Mouse (Mus musculus) small intestine, adult 2 months (tissue): Measurements from ENCODE around the gene Sidt2. TPM values are rescaled to one million over a fixed set of nuclear protein-coding genes. Genes with fewer than 3 reads are reported as not detected.

ENCODE experiments used
- H3K27ac ChIP-seq: fragments of 200-500 bp; 2 replicates; pipeline ENCODE4 v1.5.1; 2012; ENCODE audit warnings: low read depth, low read length, control low read depth, inconsistent platforms; ENCODE audit not compliant: insufficient read depth
- H3K27me3 ChIP-seq: fragments of 200-500 bp; 2 replicates; pipeline ENCODE4 v1.6.1; 2012; ENCODE audit warnings: mild to moderate bottlenecking, moderate library complexity, low read length, inconsistent platforms; ENCODE audit not compliant: control insufficient read depth, insufficient read depth
- H3K36me3 ChIP-seq: fragments of 200-500 bp; 2 replicates; pipeline ENCODE4 v1.6.1; 2012; ENCODE audit warnings: mild to moderate bottlenecking, low read length, control low read depth, inconsistent platforms; ENCODE audit not compliant: control insufficient read depth, insufficient read depth
- H3K4me1 ChIP-seq: fragments of 200-500 bp; 2 replicates; pipeline ENCODE4 v1.6.1; 2012; ENCODE audit warnings: low read length, inconsistent platforms, mixed read lengths; ENCODE audit not compliant: control insufficient read depth, insufficient read depth, insufficient read length
- H3K4me3 ChIP-seq: fragments of 200-500 bp; 2 replicates; pipeline ENCODE4 v1.5.1; 2012; ENCODE audit warnings: low read depth, mild to moderate bottlenecking, control low read depth, inconsistent platforms, low read length, moderate library complexity
- CTCF ChIP-seq: fragments of 200-500 bp; IDR thresholded peaks from 2 replicates; pipeline ENCODE4 v1.5.1; 2012; ENCODE audit warnings: low read depth, mild to moderate bottlenecking, control low read depth, inconsistent platforms, low read length, moderate library complexity, mixed read lengths; ENCODE audit not compliant: insufficient replicate concordance, insufficient read length; ENCODE audit errors: extremely low read depth
- POLR2A ChIP-seq: fragments of 200-500 bp; IDR thresholded peaks from 2 replicates; pipeline ENCODE4 v1.6.1; 2012; ENCODE audit warnings: low read depth, mild to moderate bottlenecking, control low read depth, inconsistent platforms, low read length, moderate library complexity
- WGBS: fragments of 180-500 bp; shearing (Covaris S2); methylation state at CpG from one replicate; pipeline ENCODE4 v1.1.7; 2018; 5-methylcytosine and 5-hydroxymethylcytosine counted together
- polyA plus RNA-seq: library from polyadenylated mRNA; depleted of rRNA; stranded (reverse); fragments of >200 nt; gene quantifications from 2 replicates; pipeline ENCODE4 v1.2.3, GENCODE M21; 2012

Sidt2 gene
- polyA plus RNA-seq, 1 experiment = 348 TPM

DNA sequence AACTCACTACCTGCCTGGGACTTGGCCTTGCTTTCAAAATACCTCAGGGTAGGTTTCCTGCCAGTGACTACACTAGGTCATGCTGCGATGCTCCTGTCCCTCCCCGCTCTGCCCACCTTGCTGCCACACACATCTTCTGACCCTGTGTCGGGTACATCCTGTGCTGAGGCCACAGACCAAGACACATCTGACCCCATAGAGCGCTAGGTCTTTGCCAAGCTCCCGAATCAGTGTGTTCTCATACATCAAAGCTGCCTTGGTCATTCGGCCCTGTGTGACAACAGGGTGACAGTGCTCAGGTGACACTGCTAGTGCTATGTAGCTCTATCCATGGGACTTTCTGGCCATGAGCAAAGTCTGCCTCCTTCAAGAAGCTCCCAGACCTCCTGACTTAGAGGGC, 15.3 kb downstream of the Sidt2 start:
- H3K27me3 ChIP-seq = no peaks in the 10 kb centered on the region
- H3K4me1 ChIP-seq = no peaks in the 10 kb centered on the region
- H3K36me3 ChIP-seq = peaks cover 56% of the 10 kb centered on the region
- TF ChIP-seq POLR2A (no peak), CTCF (no peak)
- no peak overlapping the region for H3K27ac ChIP-seq
- no peak overlapping the region for H3K4me3 ChIP-seq
- WGBS = 94% methylated on average over 6 of the region's 6 CpGs

DNA sequence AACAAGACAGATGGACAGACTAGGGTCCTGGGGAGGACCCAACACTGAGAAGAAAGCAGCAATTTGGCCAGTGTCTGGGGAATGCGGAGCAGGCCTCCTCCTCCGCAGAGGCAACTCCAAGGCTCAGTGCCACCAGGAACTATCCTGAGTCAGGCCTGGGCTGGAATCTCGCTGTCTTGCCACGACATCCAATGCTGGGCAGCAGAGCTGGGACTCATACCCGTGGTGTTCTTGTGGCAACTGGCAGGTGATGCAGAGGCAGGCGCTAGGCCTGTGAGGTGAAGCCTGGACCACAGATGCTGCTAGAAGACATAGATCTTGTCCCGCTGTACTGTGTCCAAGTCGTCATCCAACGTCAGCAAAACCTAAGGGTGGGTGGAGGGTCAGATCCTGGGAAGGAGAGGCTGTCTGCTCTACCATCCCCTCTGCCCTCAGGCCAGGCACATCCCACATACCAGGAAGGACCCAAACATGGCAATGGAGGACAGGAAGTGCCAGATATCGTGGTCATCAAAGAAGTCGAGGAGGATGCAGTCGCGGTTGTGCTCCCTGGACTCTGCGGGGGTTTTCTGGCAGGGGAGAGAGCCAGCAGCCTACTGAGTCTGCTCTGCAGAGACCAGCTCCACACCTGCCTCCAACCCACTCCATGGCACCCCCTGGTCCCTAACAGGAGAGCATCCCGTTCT, 16.0 kb downstream of the Sidt2 start:
- TF ChIP-seq POLR2A (no peak), CTCF (no peak)
- Histone ChIP-seq H3K4me3 (no peak overlapping the region), H3K27ac (no peak overlapping the region), H3K36me3 (peaks cover 49% of the 10 kb centered on the region), H3K4me1 (no peaks in the 10 kb centered on the region), H3K27me3 (no peaks in the 10 kb centered on the region)
- 81% methylated on average over 15 of the region's 15 CpGs for WGBS

DNA sequence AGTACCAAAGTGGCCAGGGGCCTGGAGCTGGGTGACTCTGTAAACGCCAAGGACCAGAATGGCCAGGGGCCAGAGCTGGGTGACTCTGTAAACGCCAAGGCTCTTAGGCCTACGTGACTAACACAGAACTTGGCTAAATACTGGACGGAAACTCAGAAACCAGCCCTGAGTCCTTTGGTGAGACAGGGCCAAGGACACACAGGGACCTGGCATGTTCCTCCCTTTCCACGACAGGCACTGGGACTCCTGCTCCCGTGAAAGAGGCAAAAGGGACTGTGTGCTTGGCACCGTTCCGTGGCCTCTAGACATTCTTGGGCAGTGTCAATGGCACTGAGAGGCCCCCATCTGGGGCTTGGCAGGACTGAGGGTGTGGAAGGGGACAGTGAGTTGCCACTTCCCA, 17.0 kb downstream of the Sidt2 start:
- no peaks in the 10 kb centered on the region for H3K4me1 ChIP-seq
- H3K27me3 ChIP-seq = no peaks in the 10 kb centered on the region
- 84% methylated on average over 8 of the region's 8 CpGs for WGBS
- H3K27ac ChIP-seq = no peak overlapping the region
- no peak overlapping the region for H3K4me3 ChIP-seq
- no peak for TF ChIP-seq POLR2A
- no peak for TF ChIP-seq CTCF
- peaks cover 42% of the 10 kb centered on the region for H3K36me3 ChIP-seq

DNA sequence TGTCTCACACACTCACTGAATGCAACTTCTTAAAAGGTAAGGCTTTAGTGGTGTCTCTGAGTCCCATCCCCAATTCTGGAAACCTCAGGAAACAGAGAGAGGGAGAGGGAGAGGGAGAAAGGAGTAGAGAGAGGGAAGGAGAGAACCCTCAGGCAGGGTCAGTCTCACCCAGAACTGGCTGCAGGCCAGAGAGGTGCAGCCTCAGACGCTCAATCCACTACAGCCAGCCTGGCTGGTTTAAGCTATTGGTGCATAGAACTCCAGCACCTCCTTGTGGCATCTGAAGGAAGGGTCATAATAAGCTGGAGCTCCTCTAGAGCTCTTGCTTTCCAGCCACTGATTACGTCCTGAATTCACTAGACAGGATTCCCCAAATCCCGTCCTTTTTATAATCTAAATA, 18.2 kb downstream of the Sidt2 start:
- H3K4me3 ChIP-seq = no peak overlapping the region
- peaks cover 33% of the 10 kb centered on the region for H3K36me3 ChIP-seq
- 14% methylated on average over 3 of the region's 3 CpGs for WGBS
- TF ChIP-seq CTCF = peak; percentile 63; the same call in 1 of the 2 replicates
- TF ChIP-seq POLR2A = no peak
- 0 out of 2 replicates have a peak overlapping the region, but pooled peaks have one; percentile 49 for H3K27ac ChIP-seq
- peaks cover 11% of the 10 kb centered on the region for H3K4me1 ChIP-seq
- no peaks in the 10 kb centered on the region for H3K27me3 ChIP-seq

DNA sequence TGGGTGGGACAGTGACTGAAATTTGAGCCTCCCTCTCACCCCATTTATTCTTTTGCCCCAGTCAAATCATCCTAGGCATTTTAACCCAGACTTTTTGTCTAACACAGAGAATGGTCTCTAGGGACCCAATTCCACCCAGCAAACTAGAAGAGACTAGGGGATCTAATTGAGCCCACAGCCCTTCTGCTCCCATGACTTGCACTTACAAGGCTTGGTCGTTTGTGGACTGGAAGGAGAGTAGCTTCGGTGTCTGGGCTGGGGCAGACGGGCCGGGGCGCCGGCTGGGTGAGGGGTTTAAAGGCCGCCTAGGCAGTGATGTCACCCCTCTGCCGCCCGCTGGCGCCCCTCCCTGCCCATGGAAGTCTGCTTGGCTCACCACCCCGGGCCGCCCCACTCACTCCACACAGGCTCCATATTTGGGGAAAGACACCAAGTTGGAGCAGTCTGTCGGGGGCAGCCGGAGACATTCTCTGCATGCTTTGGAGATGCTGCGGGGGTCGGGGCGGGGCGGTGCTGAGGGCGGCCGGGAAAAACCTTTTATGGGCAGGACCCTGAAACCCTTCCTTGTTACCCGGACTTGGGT, 19.3 kb downstream of the Sidt2 start, which contains the start of gene Tagln:
TSS of gene Tagln (minus strand) at position 431 of the 583 bp plus-strand sequence.
- H3K27ac ChIP-seq = peak within 1 kb of the TSS; percentile 66
- peak within 1 kb of the TSS; percentile 40 for H3K4me3 ChIP-seq
- WGBS = 39% methylated on average over 21 of the region's 21 CpGs
- TF ChIP-seq POLR2A (no peak), CTCF (no peak)
- peaks cover 15% of the 10 kb centered on the region for H3K4me1 ChIP-seq
- H3K36me3 ChIP-seq = peaks cover 30% of the 10 kb centered on the region
- no peaks in the 10 kb centered on the region for H3K27me3 ChIP-seq

DNA sequence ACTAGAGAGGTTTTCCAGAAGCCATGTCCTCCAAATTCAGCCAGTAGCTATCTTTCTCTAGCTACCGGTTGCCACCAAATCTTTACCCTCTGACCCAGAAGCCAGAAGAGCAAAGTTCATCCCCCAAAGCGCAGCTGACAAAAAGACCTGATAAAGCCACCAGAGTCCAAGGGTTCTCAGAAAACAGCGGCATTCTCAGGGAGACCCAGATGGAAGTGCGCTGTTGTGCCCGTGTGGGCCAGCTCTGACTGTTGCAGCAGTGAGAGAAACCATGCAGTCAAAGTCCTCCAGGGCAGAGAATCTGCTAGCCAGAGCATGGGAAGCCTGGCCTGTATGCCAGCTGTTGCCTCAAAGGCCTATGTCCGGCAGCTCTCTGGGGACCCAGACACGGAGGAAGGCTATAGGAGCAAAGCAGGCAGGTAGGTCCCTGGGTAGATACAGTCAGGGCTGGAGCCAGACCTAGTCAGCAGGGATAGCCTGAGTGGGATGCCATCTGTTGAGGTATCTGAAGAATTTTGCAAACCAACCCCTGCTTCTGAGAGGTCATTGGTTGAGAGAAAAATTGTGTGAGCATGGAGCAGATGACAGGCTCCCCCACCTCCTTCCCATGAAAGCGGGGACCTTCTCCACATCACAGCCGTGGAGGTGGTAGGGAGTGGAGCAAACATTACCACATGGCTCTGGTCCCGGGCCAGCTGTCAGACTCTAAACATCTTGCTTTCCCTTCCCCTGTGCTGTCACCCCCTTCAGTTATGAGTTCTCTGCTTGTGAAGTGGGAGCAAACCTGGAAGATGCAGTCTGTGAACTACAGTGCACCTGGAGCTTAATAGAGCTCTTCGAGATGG, 22.3 kb downstream of the Sidt2 start:
- peak overlapping the region; percentile 61 for H3K27ac ChIP-seq
- peak overlapping the region; percentile 37 for H3K4me3 ChIP-seq
- 18% methylated on average over 11 of the region's 11 CpGs for WGBS

DNA sequence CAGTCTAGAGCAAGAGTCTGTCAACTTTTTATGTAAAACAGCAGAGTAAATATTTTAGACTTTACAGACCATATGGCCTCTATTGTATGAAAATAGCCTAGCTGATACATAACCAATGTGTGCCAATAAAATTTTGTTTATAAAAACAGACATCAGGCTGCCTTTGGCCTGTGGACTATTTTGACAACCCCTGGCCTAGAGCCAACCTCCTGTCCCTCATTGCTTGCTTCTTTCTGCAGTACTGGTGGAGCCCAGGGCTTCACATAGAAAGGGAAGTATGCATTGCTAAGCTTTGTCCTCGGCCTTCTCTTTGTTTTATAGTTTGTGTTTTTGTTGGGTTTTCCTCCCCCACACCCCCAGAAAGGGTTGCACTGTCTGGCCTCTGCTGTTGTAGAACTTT, 23.1 kb downstream of the Sidt2 start:
- H3K27ac ChIP-seq = peak overlapping the region; percentile 61
- H3K4me3 ChIP-seq = no peak overlapping the region

More for the DNA sequence above, 22.3 kb downstream of the Sidt2 start:
- H3K36me3 ChIP-seq = peaks cover 37% of the 10 kb centered on the region
- peaks cover 15% of the 10 kb centered on the region for H3K4me1 ChIP-seq
- TF ChIP-seq POLR2A = no peak
- TF ChIP-seq CTCF = no peak
- no peaks in the 10 kb centered on the region for H3K27me3 ChIP-seq

More for the DNA sequence above, 23.1 kb downstream of the Sidt2 start:
- H3K4me1 ChIP-seq = peaks cover 15% of the 10 kb centered on the region
- WGBS = 23% methylated on average over 1 of the region's 1 CpGs
- TF ChIP-seq POLR2A (no peak), CTCF (no peak)
- H3K27me3 ChIP-seq = no peaks in the 10 kb centered on the region
- H3K36me3 ChIP-seq = peaks cover 46% of the 10 kb centered on the region
